Mouse (Mus musculus) CH12.LX (cell line): ENCODE measurements around the gene Cbx4. TPM values are rescaled to one million over a fixed set of nuclear protein-coding genes. Genes with fewer than 3 reads are reported as not detected.
A peak's percentile ranks its signal among the peaks of the same experiment; 100 is the strongest.

Experiments
- DNase-seq: peaks from one replicate; pipeline ENCODE4 v3.0.0-alpha.2; 2013; ENCODE audit errors: extremely low read depth
- H3K27ac ChIP-seq: 2 replicates; pipeline ENCODE4 v1.5.1; 2012; ENCODE audit warnings: low read depth, mild to moderate bottlenecking, control low read depth, moderate library complexity; ENCODE audit not compliant: insufficient read depth
- H3K27me3 ChIP-seq: replicated peaks from 2 replicates; pipeline ENCODE3; 2012; ENCODE audit warnings: inconsistent platforms
- H3K36me3 ChIP-seq, 2 experiments: replicated peaks in 1 of 2; 2 replicates each; pipeline versions ENCODE3 to v1.6.1; 2012; ENCODE audit warnings: inconsistent platforms in 1 of 2, low read length in 1 of 2, mild to moderate bottlenecking in 1 of 2, mixed read lengths in 1 of 2, moderate library complexity in 1 of 2; ENCODE audit not compliant: control insufficient read depth in 1 of 2, insufficient read depth in 1 of 2
- H3K4me1 ChIP-seq, 2 experiments: 2 replicates each; pipeline ENCODE4 v1.6.1; 2012; ENCODE audit warnings: inconsistent platforms in 1 of 2, moderate library complexity in 1 of 2; ENCODE audit not compliant: insufficient read depth in 2 of 2, control insufficient read depth in 1 of 2
- H3K4me2 ChIP-seq: 2 replicates; pipeline ENCODE4 v1.6.1; 2012; ENCODE audit warnings: low read depth, mild to moderate bottlenecking, control low read depth; ENCODE audit not compliant: poor library complexity, insufficient read depth, severe bottlenecking
- H3K4me3 ChIP-seq, 3 experiments: fragments of 150-350 bp in 1 of 3; sonication (generic) in 1 of 3; replicated peaks in 1 of 3; 2 replicates each; pipeline versions ENCODE3 to v1.5.1; 2011 to 2012; ENCODE audit warnings: low read depth in 2 of 3, low read length in 2 of 3, mild to moderate bottlenecking in 2 of 3, moderate library complexity in 2 of 3, control low read depth in 1 of 3, improper control_type of control experiment in 1 of 3, inconsistent platforms in 1 of 3, mixed read lengths in 1 of 3; ENCODE audit not compliant: poor library complexity in 1 of 3
- H3K79me2 ChIP-seq: replicated peaks from 2 replicates; pipeline ENCODE4 v1.6.1; 2012; ENCODE audit warnings: mild to moderate bottlenecking, moderate library complexity; ENCODE audit not compliant: control insufficient read depth, poor library complexity, insufficient read depth, severe bottlenecking; ENCODE audit errors: extremely low read depth
- H3K9ac ChIP-seq: 2 replicates; pipeline ENCODE4 v1.6.1; 2012; ENCODE audit warnings: low read depth, mild to moderate bottlenecking, control low read depth, moderate library complexity; ENCODE audit not compliant: insufficient read depth
- H3K9me3 ChIP-seq: replicated peaks from 2 replicates; pipeline ENCODE3; 2012; ENCODE audit warnings: low read length, inconsistent platforms, mixed read lengths
- CHD2 ChIP-seq: IDR thresholded peaks from 2 replicates; pipeline ENCODE4 v1.6.1; 2011; ENCODE audit warnings: low read length, improper control_type of control experiment
- ELF1 ChIP-seq: IDR thresholded peaks from 2 replicates; pipeline ENCODE4 v1.6.1; 2014; ENCODE audit warnings: low read depth, mild to moderate bottlenecking, inconsistent platforms, low read length, improper control_type of control experiment
- EP300 ChIP-seq: IDR thresholded peaks from 2 replicates; pipeline ENCODE4 v1.6.1; 2011; ENCODE audit warnings: low read length, improper control_type of control experiment
- HCFC1 ChIP-seq: IDR thresholded peaks from 2 replicates; pipeline ENCODE4 v1.6.1; 2012; ENCODE audit warnings: low read depth, mild to moderate bottlenecking, inconsistent platforms, low read length, improper control_type of control experiment
- IRF4 ChIP-seq: IDR thresholded peaks from 2 replicates; pipeline ENCODE4 v1.6.1; 2014; ENCODE audit warnings: low read depth, mild to moderate bottlenecking, inconsistent platforms, low read length, improper control_type of control experiment
- MEF2A ChIP-seq: IDR thresholded peaks from 2 replicates; pipeline ENCODE4 v1.6.1; 2014; ENCODE audit warnings: low read depth, mild to moderate bottlenecking, inconsistent platforms, low read length, improper control_type of control experiment, borderline replicate concordance
- MXI1 ChIP-seq: IDR thresholded peaks from 2 replicates; pipeline ENCODE4 v1.6.1; 2011; ENCODE audit warnings: mild to moderate bottlenecking, low read depth, low read length, improper control_type of control experiment
- POLR2AphosphoS2 ChIP-seq: IDR thresholded peaks from 2 replicates; pipeline ENCODE4 v1.6.1; 2011; ENCODE audit warnings: low read depth, low read length, improper control_type of control experiment
- TBP ChIP-seq: conservative IDR thresholded peaks from 2 replicates; pipeline ENCODE4 v1.6.1; 2011; ENCODE audit warnings: low read depth, low read length, improper control_type of control experiment
- TCF12 ChIP-seq: IDR thresholded peaks from 2 replicates; pipeline ENCODE4 v1.6.1; 2014; ENCODE audit warnings: low read depth, mild to moderate bottlenecking, inconsistent platforms, low read length, improper control_type of control experiment
- ZMIZ1 ChIP-seq: IDR thresholded peaks from 2 replicates; pipeline ENCODE4 v1.6.1; 2012; ENCODE audit warnings: low read depth, mild to moderate bottlenecking, inconsistent platforms, low read length, improper control_type of control experiment
- dilution Hi-C: fragments of 300-500 bp; cut with MboI; formaldehyde crosslinking; loops from 2 replicates; pipeline ENCODE4 v1.14.3; 2020; ENCODE audit warnings: low sequenced_read_pairs; ENCODE audit not compliant: extremely low pct_unique_long_range_greater_than_20kb, extremely low pct_ligation_motif_present
- in situ Hi-C: fragments of 300-500 bp; cut with MboI; formaldehyde crosslinking; loops from 3 replicates; pipeline ENCODE4 v1.14.3; 2019; ENCODE audit warnings: low sequenced_read_pairs, low pct_ligation_motif_present, low pct_unique_long_range_greater_than_20kb, mixed read lengths
- polyA plus RNA-seq: library from polyadenylated mRNA; unstranded; fragments of >175 nt; gene quantifications from 2 replicates; pipeline ENCODE4 v1.2.1, GENCODE M21; 2012; ENCODE audit warnings: low read depth; ENCODE audit not compliant: insufficient read length
- total RNA-seq, 2 experiments: library from RNA; depleted of rRNA; stranded (reverse); fragments of 300-350 nt in 1 of 2; fragments of >200 nt in 1 of 2; gene quantifications; 2 replicates each; pipeline ENCODE4 v1.2.3; 2012 to 2014

Gene Cbx4
- total and polyA plus RNA-seq, 3 experiments, result 15.0 to 40.4 (median 26.0) TPM

GRCm38 (mm10) chr11:119079445-119079837, 6.6 kb downstream of the Cbx4 start:
- no peak overlapping the region for H3K9ac ChIP-seq
- peaks cover 3% of the 10 kb centered on the region for H3K9me3 ChIP-seq
- DNase-seq, result no peak
- dilution Hi-C loops (no loop called here), in situ Hi-C loops (no loop called here)
- H3K4me2 ChIP-seq, result no peak overlapping the region
- H3K27ac ChIP-seq, result no peak overlapping the region
- peak; percentile 31; the same call in 1 of the 2 replicates for TF ChIP-seq ELF1
- no peak for TF ChIP-seq HCFC1
- peaks cover 40% of the 10 kb centered on the region for H3K79me2 ChIP-seq
- peaks cover 54 to 68% of the 10 kb centered on the region in 2 experiments for H3K36me3 ChIP-seq
- H3K4me3 ChIP-seq, result no peak overlapping the region
- peaks cover 34 to 76% of the 10 kb centered on the region in 2 experiments for H3K4me1 ChIP-seq
- no peaks in the 10 kb centered on the region for H3K27me3 ChIP-seq

- dilution Hi-C loops (no loop called here), in situ Hi-C loops (no loop called here)
- TF ChIP-seq TCF12 (no peak), CHD2 (peak; percentile 21; the same call in 1 of the 2 replicates), MXI1 (no peak), TBP (no peak), ZMIZ1 (no peak), EP300 (no peak), HCFC1 (no peak)
- H3K79me2 ChIP-seq, result peaks cover 35% of the 10 kb centered on the region
- peaks cover 49 to 62% of the 10 kb centered on the region in 2 experiments for H3K36me3 ChIP-seq
- no peak overlapping the region for H3K4me3 ChIP-seq
- no peak overlapping the region for H3K4me2 ChIP-seq
- H3K4me1 ChIP-seq, result peaks cover 34 to 73% of the 10 kb centered on the region in 2 experiments
- no peak for DNase-seq
- H3K27me3 ChIP-seq, result peaks cover 4% of the 10 kb centered on the region
- no peak overlapping the region for H3K27ac ChIP-seq
- H3K9ac ChIP-seq, result no peak overlapping the region
- H3K9me3 ChIP-seq, result peaks cover 3% of the 10 kb centered on the region
Measured at GRCm38 (mm10) chr11:119078691-119079444, 7.2 kb downstream of the Cbx4 start.

GRCm38 (mm10) chr11:119077755-119078154, 8.3 kb downstream of the Cbx4 start:
- Histone ChIP-seq H3K4me1 (peaks cover 30 to 62% of the 10 kb centered on the region in 2 experiments), H3K4me2 (no peak overlapping the region), H3K9me3 (peaks cover 3% of the 10 kb centered on the region), H3K36me3 (peaks cover 39 to 51% of the 10 kb centered on the region in 2 experiments), H3K4me3 (no peak overlapping the region), H3K27me3 (peaks cover 15% of the 10 kb centered on the region), H3K27ac (no peak overlapping the region), H3K79me2 (peaks cover 24% of the 10 kb centered on the region), H3K9ac (no peak overlapping the region)
- TF ChIP-seq POLR2AphosphoS2, result peak; percentile 65; the same call in 1 of the 2 replicates
- no peak for TF ChIP-seq MEF2A
- no peak for TF ChIP-seq MXI1
- TF ChIP-seq IRF4, result no peak
- dilution Hi-C loops, result no loop called here
- in situ Hi-C loops, result no loop called here
- no peak for DNase-seq
